Mouse (Mus musculus): Measurements from ENCODE around the gene Tle2. TPM values are rescaled to one million over a fixed set of nuclear protein-coding genes. Genes with fewer than 3 reads are reported as not detected.

Gene Tle2
- total and polyA plus RNA-seq, 2 experiments: 3.0 to 56.0 TPM

DNA sequence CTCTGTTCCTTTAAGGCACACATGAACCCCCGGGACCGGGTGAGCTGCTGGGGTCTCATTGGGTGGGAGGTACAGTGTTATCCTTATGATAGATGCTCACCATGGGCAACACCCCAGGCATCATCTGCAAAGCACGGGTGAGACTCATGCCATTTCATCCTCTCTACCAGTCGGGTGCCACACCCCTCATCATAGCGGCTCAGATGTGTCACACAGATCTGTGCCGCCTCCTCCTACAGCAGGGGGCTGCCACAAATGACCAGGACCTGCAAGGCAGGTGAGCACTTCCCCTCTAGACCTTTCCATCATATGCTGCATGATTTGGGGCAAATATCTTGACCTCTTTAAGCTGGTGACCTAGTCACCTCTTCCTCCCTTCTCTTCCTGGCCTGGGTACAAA lies 63.7 kb downstream of the Tle2 start:
- Histone ChIP-seq H3K9ac (ENCODE audit: low read depth, low read length) (no peak overlapping the region), H3K27ac (replicated peaks; ENCODE audit: insufficient read depth, low read depth, low read length) (no peak overlapping the region), H3K4me1 (ENCODE audit: control insufficient read depth, insufficient read depth, low read length) (peaks cover 8% of the 10 kb centered on the region), H3K27me3 (ENCODE audit: control insufficient read depth, insufficient read depth, low read length) (no peaks in the 10 kb centered on the region), H3K4me3 (ENCODE audit: insufficient read depth, low read depth, low read length) (no peak overlapping the region), H3K36me3 (ENCODE audit: control insufficient read depth, insufficient read depth, low read length) (no peaks in the 10 kb centered on the region), H3K79me2 (ENCODE audit: control insufficient read depth, insufficient read depth, low read length) (no peaks in the 10 kb centered on the region)
- no peak for TF ChIP-seq POLR2A (IDR thresholded peaks at IDR 0.05; ENCODE audit: extremely low read depth, insufficient read depth, low read length)
- TF ChIP-seq CTCF (IDR thresholded peaks at IDR 0.05; ENCODE audit: low read depth, low read length): no peak
- DNase-seq (ENCODE audit: extremely low read depth, low read depth, low spot score): no peak
- WGBS: 81% methylated on average over 6 of the region's 6 CpGs

Other genes with a start within 250 kb of the Tle2 start
- 0.37 and 0.81 TPM in 2 replicates for gene Tbxa2r, start 245.8 kb upstream of the Tle2 start, total RNA-seq (2014; rRNA removed)
- 3.8 and 4.0 TPM in 2 replicates for gene Tbxa2r, start 245.8 kb upstream of the Tle2 start, polyA plus RNA-seq (2012; rRNA removed)
- gene Gipc3, start 231.3 kb upstream of the Tle2 start, total RNA-seq (2014; rRNA removed): under 0.01 and 0.27 TPM in 2 replicates
- 0.51 and 0.57 TPM in 2 replicates for gene Gipc3, start 231.3 kb upstream of the Tle2 start, polyA plus RNA-seq (2012; rRNA removed)
- gene Hmg20b, start 224.1 kb upstream of the Tle2 start, total RNA-seq (2014; rRNA removed): 9.9 and 10.8 TPM in 2 replicates
- gene Hmg20b, start 224.1 kb upstream of the Tle2 start, polyA plus RNA-seq (2012; rRNA removed): 48.1 and 54.0 TPM in 2 replicates
- gene Mfsd12, start 217.1 kb upstream of the Tle2 start, total RNA-seq (2014; rRNA removed): 5.3 and 7.4 TPM in 2 replicates
- gene Mfsd12, start 217.1 kb upstream of the Tle2 start, polyA plus RNA-seq (2012; rRNA removed): 12.8 and 13.4 TPM in 2 replicates
- gene 4930404N11Rik, start 208.7 kb upstream of the Tle2 start, total RNA-seq (2014; rRNA removed): 0.47 TPM in 1 of 2 replicates, not detected in the other
- 0.12 and 0.37 TPM in 2 replicates for gene 4930404N11Rik, start 208.7 kb upstream of the Tle2 start, polyA plus RNA-seq (2012; rRNA removed)
- 6.2 and 8.1 TPM in 2 replicates for gene Fzr1, start 196.0 kb upstream of the Tle2 start, total RNA-seq (2014; rRNA removed)
- gene Fzr1, start 196.0 kb upstream of the Tle2 start, polyA plus RNA-seq (2012; rRNA removed): 20.9 and 29.9 TPM in 2 replicates
- gene Dohh, start 190.1 kb upstream of the Tle2 start, total RNA-seq (2014; rRNA removed): 39.7 and 53.8 TPM in 2 replicates
- 42.6 and 49.7 TPM in 2 replicates for gene Dohh, start 190.1 kb upstream of the Tle2 start, polyA plus RNA-seq (2012; rRNA removed)
- gene Gm48551, start 190.1 kb upstream of the Tle2 start, total RNA-seq (2014; rRNA removed): 2.4 TPM in 1 of 2 replicates, not detected in the other
- 0.32 and 0.44 TPM in 2 replicates for gene Gm48551, start 190.1 kb upstream of the Tle2 start, polyA plus RNA-seq (2012; rRNA removed)
- 0.40 TPM in 1 of 2 replicates, not detected in the other for gene Gm48552, start 185.6 kb upstream of the Tle2 start, total RNA-seq (2014; rRNA removed)
- gene Gm48552, start 185.6 kb upstream of the Tle2 start, polyA plus RNA-seq (2012; rRNA removed): 0.26 and 1.4 TPM in 2 replicates
- 1.3 and 1.5 TPM in 2 replicates for gene Smim24, start 181.5 kb upstream of the Tle2 start, total RNA-seq (2014; rRNA removed)
- 2.3 and 4.1 TPM in 2 replicates for gene Smim24, start 181.5 kb upstream of the Tle2 start, polyA plus RNA-seq (2012; rRNA removed)
- 7.4 and 16.4 TPM in 2 replicates for gene Nfic, start 118.9 kb upstream of the Tle2 start, total RNA-seq (2014; rRNA removed)
- 32.8 and 56.4 TPM in 2 replicates for gene Nfic, start 118.9 kb upstream of the Tle2 start, polyA plus RNA-seq (2012; rRNA removed)
- not detected in 2 replicates for gene Celf5, start 91.9 kb upstream of the Tle2 start, total RNA-seq (2014; rRNA removed)
- not detected in 2 replicates for gene Celf5, start 91.9 kb upstream of the Tle2 start, polyA plus RNA-seq (2012; rRNA removed)
- gene Ncln, start 78.2 kb upstream of the Tle2 start, total RNA-seq (2014; rRNA removed): 31.6 and 48.6 TPM in 2 replicates
- gene Ncln, start 78.2 kb upstream of the Tle2 start, polyA plus RNA-seq (2012; rRNA removed): 138 and 159 TPM in 2 replicates
- 0.28 and 0.40 TPM in 2 replicates for gene S1pr4, start 74.4 kb upstream of the Tle2 start, total RNA-seq (2014; rRNA removed)
- gene S1pr4, start 74.4 kb upstream of the Tle2 start, polyA plus RNA-seq (2012; rRNA removed): 1.2 and 1.5 TPM in 2 replicates
- 0.94 and 1.1 TPM in 2 replicates for gene Gna15, start 50.3 kb upstream of the Tle2 start, total RNA-seq (2014; rRNA removed)
- gene Gna15, start 50.3 kb upstream of the Tle2 start, polyA plus RNA-seq (2012; rRNA removed): 0.31 and 0.64 TPM in 2 replicates
- gene Gna11, start 29.4 kb upstream of the Tle2 start, total RNA-seq (2014; rRNA removed): 20.7 and 27.3 TPM in 2 replicates
- 61.6 and 64.2 TPM in 2 replicates for gene Gna11, start 29.4 kb upstream of the Tle2 start, polyA plus RNA-seq (2012; rRNA removed)
- 200 and 263 TPM in 2 replicates for gene Aes, start 15.1 kb upstream of the Tle2 start, total RNA-seq (2014; rRNA removed)
- gene Aes, start 15.1 kb upstream of the Tle2 start, polyA plus RNA-seq (2012; rRNA removed): 1,785 and 2,016 TPM in 2 replicates
- gene Tle6, start 26.5 kb downstream of the Tle2 start, total RNA-seq (2014; rRNA removed): 0.94 and 1.6 TPM in 2 replicates
- 3.5 and 4.2 TPM in 2 replicates for gene Tle6, start 26.5 kb downstream of the Tle2 start, polyA plus RNA-seq (2012; rRNA removed)
- 0.55 and 0.67 TPM in 2 replicates for gene BC025920, start 31.7 kb downstream of the Tle2 start, total RNA-seq (2014; rRNA removed)
- gene BC025920, start 31.7 kb downstream of the Tle2 start, polyA plus RNA-seq (2012; rRNA removed): 0.29 and 0.56 TPM in 2 replicates
- gene Sirt6, start 53.2 kb downstream of the Tle2 start, total RNA-seq (2014; rRNA removed): 1.5 and 1.6 TPM in 2 replicates
- gene Sirt6, start 53.2 kb downstream of the Tle2 start, polyA plus RNA-seq (2012; rRNA removed): 5.4 and 9.2 TPM in 2 replicates
- gene Ankrd24, start 54.0 kb downstream of the Tle2 start, total RNA-seq (2014; rRNA removed): 5.6 and 6.6 TPM in 2 replicates
- gene Ankrd24, start 54.0 kb downstream of the Tle2 start, polyA plus RNA-seq (2012; rRNA removed): 12.8 and 19.5 TPM in 2 replicates
- 1.8 and 2.5 TPM in 2 replicates for gene Gm10778, start 74.5 kb downstream of the Tle2 start, total RNA-seq (2014; rRNA removed)
- gene Gm10778, start 74.5 kb downstream of the Tle2 start, polyA plus RNA-seq (2012; rRNA removed): 0.16 and 0.18 TPM in 2 replicates
- gene Zfp433, start 130.3 kb downstream of the Tle2 start, total RNA-seq (2014; rRNA removed): 4.8 and 6.5 TPM in 2 replicates
- gene Zfp433, start 130.3 kb downstream of the Tle2 start, polyA plus RNA-seq (2012; rRNA removed): 0.19 and 0.45 TPM in 2 replicates
- 1.0 and 1.5 TPM in 2 replicates for gene Gm3055, start 196.6 kb downstream of the Tle2 start, total RNA-seq (2014; rRNA removed)
- gene Gm3055, start 196.6 kb downstream of the Tle2 start, polyA plus RNA-seq (2012; rRNA removed): 0.40 TPM in 1 of 2 replicates, not detected in the other
- not detected in 2 replicates for gene Gm4767, start 237.6 kb downstream of the Tle2 start, total RNA-seq (2014; rRNA removed)
- gene Gm4767, start 237.6 kb downstream of the Tle2 start, polyA plus RNA-seq (2012; rRNA removed): not detected in 2 replicates

All from liver, adult 2 months (tissue).